Mouse (Mus musculus): ENCODE data around the gene Fbln5.

DNA sequence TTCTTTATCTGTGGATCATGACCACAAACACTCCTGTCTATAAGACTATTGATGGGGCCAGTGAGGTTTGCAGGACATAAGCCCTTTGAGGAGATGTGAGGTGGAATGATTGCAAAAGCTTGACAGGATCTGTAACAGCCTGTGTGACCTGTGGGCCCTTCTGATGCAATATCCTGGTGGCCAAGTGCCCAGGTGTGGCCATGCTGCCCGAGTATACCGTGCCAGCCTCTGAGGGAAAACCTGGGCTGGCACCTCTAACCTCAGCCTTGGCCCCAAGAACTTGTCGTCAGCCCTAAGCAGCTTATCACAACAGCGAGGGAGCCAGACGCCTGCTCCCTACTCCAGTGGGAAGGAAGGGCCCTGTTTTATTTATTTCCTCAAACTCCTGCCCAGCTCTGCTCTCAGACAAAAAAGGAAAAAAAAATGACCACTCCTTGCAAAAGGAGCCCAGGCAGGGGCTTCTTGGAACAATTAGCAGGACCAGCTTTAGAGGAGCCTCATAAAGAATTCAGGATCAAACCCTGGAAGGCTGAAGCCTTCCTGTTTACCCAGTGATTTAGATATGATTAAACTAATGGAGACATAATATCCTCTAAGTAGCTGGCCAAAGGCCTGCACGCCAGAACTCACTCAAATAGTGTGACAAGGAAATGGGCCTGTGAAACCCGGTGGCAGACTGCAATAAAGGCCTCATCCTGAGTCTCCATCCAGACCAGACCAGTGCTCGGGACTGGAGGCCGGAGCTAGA, 51.4 kb downstream of the Fbln5 start:
- TF ChIP-seq POLR2A (IDR thresholded peaks at IDR 0.05; ENCODE audit: borderline replicate concordance, extremely low read depth, insufficient read depth, insufficient read length, poor library complexity, severe bottlenecking) (no peak), CTCF (IDR thresholded peaks at IDR 0.05; ENCODE audit: borderline replicate concordance, extremely low read depth, insufficient read depth, insufficient read length) (no peak)

Data from brain, embryonic 14.5 days (tissue).